Comparison of ENCODE assay signal across 21 mouse cellular contexts in genomic region chr8:53192519-53192918, GRCm38 (mm10).
"Had no signal": no experiment of that assay in that cellular context is flagged by ENCODE, and none has a peak within 500 bp of the region (broad histone marks: within the 10 kb centered on the region; RNA-seq: fewer than 3 reads in every experiment).

No protein-coding gene starts in this region.

- H3K4me1 ChIP-seq: kidney, embryonic 15.5 days; limb, embryonic 10.5 days; limb, embryonic 13.5 days; liver, embryonic 12.5 days; liver, embryonic 15.5 days; lung, embryonic 15.5 days; megakaryocyte, embryonic 14.5 days; midbrain, embryonic 10.5 days; midbrain, embryonic 13.5 days; neural tube, embryonic 12.5 days; neural tube, embryonic 15.5 days had no signal

- DNase-seq: kidney, adult 11 months; kidney, adult 8-10 months; kidney, postnatal 10 days; kidney, postnatal 36 days; liver; lung, adult 18-20 months; lung, postnatal 10 days; lung, postnatal 36 days; thymus, postnatal 25 days had no signal

- H3K27ac ChIP-seq: kidney, embryonic 15.5 days; limb, embryonic 10.5 days; limb, embryonic 13.5 days; liver, embryonic 12.5 days; liver, embryonic 15.5 days; lung, embryonic 15.5 days; midbrain, embryonic 10.5 days; midbrain, embryonic 13.5 days; neural tube, embryonic 12.5 days; neural tube, embryonic 15.5 days; stomach, postnatal 0 days had no signal

- ATAC-seq: liver, embryonic 12.5 days; midbrain, embryonic 13.5 days had no signal

- H3K4me3 ChIP-seq: kidney, embryonic 15.5 days; limb, embryonic 10.5 days; limb, embryonic 13.5 days; liver, embryonic 12.5 days; liver, embryonic 15.5 days; lung, embryonic 15.5 days; megakaryocyte, embryonic 14.5 days; midbrain, embryonic 10.5 days; midbrain, embryonic 13.5 days; neural tube, embryonic 12.5 days; neural tube, embryonic 15.5 days had no signal

- H3K9ac ChIP-seq: kidney, embryonic 15.5 days; limb, embryonic 13.5 days; liver, embryonic 12.5 days; liver, embryonic 15.5 days; lung, embryonic 15.5 days; midbrain, embryonic 13.5 days; neural tube, embryonic 12.5 days; neural tube, embryonic 15.5 days had no signal

- H3K27me3 ChIP-seq: kidney, embryonic 15.5 days; limb, embryonic 13.5 days; liver, embryonic 12.5 days; liver, embryonic 15.5 days; lung, embryonic 15.5 days; megakaryocyte, embryonic 14.5 days; midbrain, embryonic 13.5 days; neural tube, embryonic 12.5 days; neural tube, embryonic 15.5 days had no signal

- H3K36me3 ChIP-seq: kidney, embryonic 15.5 days; limb, embryonic 10.5 days; limb, embryonic 13.5 days; liver, embryonic 12.5 days; liver, embryonic 15.5 days; lung, embryonic 15.5 days; midbrain, embryonic 10.5 days; midbrain, embryonic 13.5 days; neural tube, embryonic 12.5 days; neural tube, embryonic 15.5 days had no signal

- H3K9me3 ChIP-seq: kidney, embryonic 15.5 days; limb, embryonic 10.5 days; limb, embryonic 13.5 days; liver, embryonic 12.5 days; liver, embryonic 15.5 days; lung, embryonic 15.5 days; megakaryocyte, embryonic 14.5 days; midbrain, embryonic 10.5 days; midbrain, embryonic 13.5 days; neural tube, embryonic 12.5 days; neural tube, embryonic 15.5 days had no signal

- H3K4me2 ChIP-seq: kidney, embryonic 15.5 days; limb, embryonic 13.5 days; liver, embryonic 12.5 days; liver, embryonic 15.5 days; lung, embryonic 15.5 days; midbrain, embryonic 13.5 days; neural tube, embryonic 12.5 days; neural tube, embryonic 15.5 days had no signal
